Mouse (Mus musculus): Measurements from ENCODE around the gene Prelid1.

GRCm38 (mm10) chr13:55337341-55337975, 17.2 kb downstream of the Prelid1 start:
- TF ChIP-seq CTCF (IDR thresholded peaks at IDR 0.05; ENCODE audit: low read depth) (no peak), EP300 (IDR thresholded peaks at IDR 0.05; ENCODE audit: low read depth) (no peak)
